Mouse (Mus musculus) hindbrain, embryonic 14.5 days (tissue): Measurements from ENCODE around the gene Fam71b. TPM values are rescaled to one million over a fixed set of nuclear protein-coding genes. Genes with fewer than 3 reads are reported as not detected.

Experiments used
- ATAC-seq: fragments of 200-750 bp; cut with Nextera tagmentation; 2 replicates; pipeline ENCODE4 v1.8.0; 2017; ENCODE audit warnings: moderate number of reproducible peaks, mild to moderate bottlenecking, moderate TSS enrichment, moderate library complexity; ENCODE audit not compliant: low FRiP score
- DNase-seq: peaks from one replicate; pipeline ENCODE4 v3.0.0-alpha.2; 2015; ENCODE audit warnings: low spot score
- H3K27ac ChIP-seq: fragments of 300-500 bp; sonication (generic); 2 replicates; pipeline ENCODE4 v1.5.1; 2014; ENCODE audit warnings: mild to moderate bottlenecking, moderate library complexity
- H3K27me3 ChIP-seq: fragments of 300-500 bp; sonication (generic); 2 replicates; pipeline ENCODE4 v1.6.1; 2014; ENCODE audit warnings: mild to moderate bottlenecking, low read length, mixed read lengths; ENCODE audit not compliant: control insufficient read depth, insufficient read depth
- H3K36me3 ChIP-seq: fragments of 300-500 bp; sonication (generic); replicated peaks from 2 replicates; pipeline ENCODE4 v1.6.1; 2014; ENCODE audit not compliant: control insufficient read depth, insufficient read depth
- H3K4me1 ChIP-seq: fragments of 300-500 bp; sonication (generic); replicated peaks from 2 replicates; pipeline ENCODE4 v1.6.1; 2014; ENCODE audit warnings: antibody characterized with exemption, low read length, mixed read lengths; ENCODE audit not compliant: control insufficient read depth, insufficient read depth
- H3K4me2 ChIP-seq: fragments of 300-500 bp; sonication (generic); replicated peaks from 2 replicates; pipeline ENCODE4 v1.6.1; 2014; ENCODE audit warnings: mild to moderate bottlenecking, moderate library complexity
- H3K4me3 ChIP-seq: fragments of 300-500 bp; sonication (generic); replicated peaks from 2 replicates; pipeline ENCODE4 v1.5.1; 2014; ENCODE audit warnings: mild to moderate bottlenecking, low read length
- H3K9ac ChIP-seq: fragments of 300-500 bp; sonication (generic); 2 replicates; pipeline ENCODE4 v1.6.1; 2014
- H3K9me3 ChIP-seq: fragments of 300-500 bp; sonication (generic); 2 replicates; pipeline ENCODE4 v1.6.1; 2016; ENCODE audit warnings: low read length; ENCODE audit not compliant: control insufficient read depth
- WGBS: fragments of 180-500 bp; shearing (Covaris S2); extraction: QIAGEN DNeasy Blood & Tissue Kit; methylation state at CpG from one replicate; pipeline ENCODE4 v1.1.7; 2014; 5-methylcytosine and 5-hydroxymethylcytosine counted together
- polyA plus RNA-seq: library from polyadenylated mRNA; unstranded; fragments of >200 nt; fragmentation: Nextera tagmentation; extraction: Ambion mirVana; gene quantifications from 2 replicates; pipeline ENCODE4 v1.2.1, GENCODE M21; 2014

Gene Fam71b
- polyA plus RNA-seq, 1 experiment from 2014 or later, result not detected

DNA sequence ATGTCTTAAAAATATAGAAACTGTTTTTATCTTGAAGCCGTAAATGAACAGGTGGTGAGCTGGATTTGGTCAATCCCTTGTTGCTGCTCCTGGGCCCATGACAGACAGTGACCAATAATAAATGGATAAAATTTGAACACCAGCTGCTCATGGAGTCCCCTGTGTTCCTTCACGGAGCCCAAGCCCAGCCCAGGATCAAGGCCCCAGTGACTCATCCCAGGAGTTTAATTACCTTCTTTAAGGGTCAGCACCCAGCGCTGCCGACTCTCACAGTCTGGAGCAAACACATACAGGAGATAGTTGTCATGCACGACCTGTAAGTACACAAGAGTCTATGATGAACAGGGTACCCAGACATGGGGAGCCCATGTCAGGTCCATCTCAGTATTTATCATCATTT lies 30.6 kb upstream of the Fam71b start:
- Histone ChIP-seq H3K36me3 (no peaks in the 10 kb centered on the region), H3K9me3 (no peaks in the 10 kb centered on the region), H3K9ac (no peak overlapping the region), H3K27ac (no peak overlapping the region), H3K27me3 (no peaks in the 10 kb centered on the region), H3K4me2 (no peak overlapping the region), H3K4me3 (no peak overlapping the region), H3K4me1 (no peaks in the 10 kb centered on the region)
- no peak for ATAC-seq
- 83% methylated on average over 5 of the region's 5 CpGs for WGBS
- DNase-seq, result no peak

- DNase-seq (no peak), ATAC-seq (no peak)
- WGBS, result 87% methylated on average over 3 of the region's 3 CpGs
- H3K9ac ChIP-seq, result no peak overlapping the region
- no peaks in the 10 kb centered on the region for H3K27me3 ChIP-seq
- H3K9me3 ChIP-seq, result no peaks in the 10 kb centered on the region
- H3K4me2 ChIP-seq, result no peak overlapping the region
- no peak overlapping the region for H3K4me3 ChIP-seq
- no peaks in the 10 kb centered on the region for H3K36me3 ChIP-seq
- H3K27ac ChIP-seq, result no peak overlapping the region
- H3K4me1 ChIP-seq, result no peaks in the 10 kb centered on the region
These were observed 30.0 kb upstream of the Fam71b start for GRCm38 (mm10) chr11:46366357-46366756.

GRCm38 (mm10) chr11:46370457-46370856 lies 25.9 kb upstream of the Fam71b start:
- Histone ChIP-seq H3K4me2 (no peak overlapping the region), H3K36me3 (no peaks in the 10 kb centered on the region), H3K27ac (no peak overlapping the region), H3K4me3 (no peak overlapping the region), H3K4me1 (no peaks in the 10 kb centered on the region), H3K9me3 (no peaks in the 10 kb centered on the region), H3K27me3 (no peaks in the 10 kb centered on the region), H3K9ac (no peak overlapping the region)
- no peak for ATAC-seq
- DNase-seq, result no peak
- 93% methylated on average over 4 of the region's 4 CpGs for WGBS

DNA sequence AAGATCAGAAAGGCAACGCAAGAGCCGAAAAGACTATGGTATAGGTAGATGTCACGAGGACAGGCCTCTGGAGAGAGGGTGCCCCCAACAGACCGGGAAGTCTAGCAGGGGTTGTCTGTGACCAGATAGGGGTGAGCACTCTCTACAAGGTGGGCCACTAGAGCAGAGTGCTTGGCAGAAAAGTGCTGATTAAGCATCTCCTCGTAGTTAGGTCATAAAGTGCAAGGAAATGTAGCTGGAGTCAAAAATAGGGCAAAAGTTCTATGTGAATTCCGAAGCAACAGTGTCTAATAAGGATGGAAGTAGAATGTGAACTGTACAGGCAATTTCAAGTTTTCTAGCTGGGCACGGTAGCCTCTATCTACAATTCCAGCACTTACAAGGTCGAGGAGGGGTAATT lies 25.1 kb upstream of the Fam71b start:
- ATAC-seq (no peak), DNase-seq (no peak)
- WGBS, result 94% methylated on average over 8 of the region's 8 CpGs
- no peak overlapping the region for H3K27ac ChIP-seq
- H3K9me3 ChIP-seq, result no peaks in the 10 kb centered on the region
- H3K4me1 ChIP-seq, result no peaks in the 10 kb centered on the region
- no peak overlapping the region for H3K4me3 ChIP-seq
- H3K9ac ChIP-seq, result no peak overlapping the region
- H3K4me2 ChIP-seq, result no peak overlapping the region
- H3K27me3 ChIP-seq, result no peaks in the 10 kb centered on the region
- no peaks in the 10 kb centered on the region for H3K36me3 ChIP-seq

DNA sequence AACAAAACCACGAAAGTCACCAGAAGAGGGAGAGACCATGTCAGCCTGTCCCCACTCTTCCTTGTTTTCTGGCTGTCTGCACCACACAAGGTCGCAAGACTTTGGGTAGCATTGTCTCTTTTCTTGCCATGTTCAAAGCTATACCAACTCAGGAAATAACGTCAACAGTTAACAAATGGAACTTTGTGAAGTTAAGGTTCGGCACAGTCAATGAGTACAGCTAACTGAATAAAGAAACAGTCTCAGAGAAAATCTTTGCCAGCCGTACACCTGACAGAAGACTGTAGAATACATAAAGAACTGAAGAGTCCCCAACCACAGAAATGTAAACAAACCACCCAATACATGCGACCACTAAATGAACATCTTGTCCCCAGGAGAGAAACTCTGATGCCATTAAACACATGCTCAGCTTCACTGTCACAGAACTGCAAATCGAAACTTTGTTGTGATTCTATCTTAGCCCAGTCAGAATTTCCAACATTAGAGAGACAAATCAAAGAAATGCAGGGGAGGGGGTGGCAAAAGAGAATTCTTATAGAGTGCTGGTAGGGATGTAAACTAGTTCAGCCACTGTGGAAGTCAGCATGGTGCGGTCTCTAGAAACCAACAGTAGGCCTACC lies 23.9 kb upstream of the Fam71b start:
- H3K9ac ChIP-seq, result no peak overlapping the region

DNA sequence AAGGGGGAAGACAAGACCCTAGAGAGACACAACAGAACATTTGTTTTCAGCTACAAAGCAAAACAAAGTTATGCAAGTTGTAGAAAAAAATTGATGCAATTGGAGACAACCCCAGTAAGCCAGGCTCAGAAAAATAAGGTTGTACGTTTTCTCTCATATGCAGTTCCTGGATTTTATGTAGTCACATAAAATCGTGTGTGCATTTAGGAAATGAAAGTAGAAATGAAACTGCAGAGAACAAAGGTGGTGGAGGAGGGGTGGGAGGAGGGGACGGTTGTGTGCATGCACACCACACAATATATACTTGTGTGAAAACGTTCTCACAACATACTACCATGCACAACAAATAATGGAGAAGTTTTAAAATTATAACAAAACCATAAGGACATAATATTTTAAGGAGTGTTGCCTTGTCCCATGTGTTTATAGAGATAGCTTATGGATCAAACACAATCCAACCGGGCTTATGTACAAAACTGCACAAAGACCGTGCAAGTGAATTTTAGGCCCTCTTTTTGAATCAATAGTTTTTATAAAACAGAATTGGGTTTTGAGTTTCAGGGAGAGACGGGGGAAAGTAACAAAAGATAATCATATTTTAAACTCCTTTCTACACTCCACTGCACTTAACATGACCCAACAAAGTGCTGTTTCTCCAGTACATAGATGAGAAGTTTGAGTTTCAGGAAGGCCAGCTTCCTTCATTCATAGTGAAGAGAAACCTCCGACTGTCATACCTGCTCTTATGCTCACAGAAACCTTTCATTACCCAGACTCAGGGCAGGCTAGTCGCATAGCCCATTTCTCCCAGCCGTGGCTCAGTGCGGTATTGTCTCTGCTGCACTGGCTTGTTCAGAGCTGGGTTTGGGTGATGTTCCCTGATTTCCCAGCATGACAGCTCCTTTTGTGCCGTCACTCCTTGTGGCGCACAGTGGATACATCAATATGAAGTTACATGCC lies 23.0 kb upstream of the Fam71b start:
- H3K4me1 ChIP-seq, result no peaks in the 10 kb centered on the region
- no peaks in the 10 kb centered on the region for H3K9me3 ChIP-seq
- 85% methylated on average over 13 of the region's 13 CpGs for WGBS
- ATAC-seq, result no peak
- H3K36me3 ChIP-seq, result no peaks in the 10 kb centered on the region
- H3K9ac ChIP-seq, result no peak overlapping the region
- H3K4me3 ChIP-seq, result no peak overlapping the region
- no peak overlapping the region for H3K27ac ChIP-seq
- no peak overlapping the region for H3K4me2 ChIP-seq
- no peaks in the 10 kb centered on the region for H3K27me3 ChIP-seq
- no peak for DNase-seq

More for the DNA sequence above, 23.9 kb upstream of the Fam71b start:
- Histone ChIP-seq H3K4me1 (no peaks in the 10 kb centered on the region), H3K4me3 (no peak overlapping the region), H3K27ac (no peak overlapping the region), H3K4me2 (no peak overlapping the region), H3K9me3 (no peaks in the 10 kb centered on the region), H3K27me3 (no peaks in the 10 kb centered on the region), H3K36me3 (no peaks in the 10 kb centered on the region)
- ATAC-seq (no peak), DNase-seq (no peak)
- 89% methylated on average over 8 of the region's 8 CpGs for WGBS

- H3K9ac ChIP-seq, result no peak overlapping the region
- DNase-seq, result no peak
- no peak for ATAC-seq
- no peaks in the 10 kb centered on the region for H3K27me3 ChIP-seq
- H3K4me3 ChIP-seq, result no peak overlapping the region
- no peak overlapping the region for H3K4me2 ChIP-seq
- WGBS, result 85% methylated on average over 8 of the region's 8 CpGs
- no peaks in the 10 kb centered on the region for H3K9me3 ChIP-seq
- no peaks in the 10 kb centered on the region for H3K4me1 ChIP-seq
- H3K36me3 ChIP-seq, result no peaks in the 10 kb centered on the region
- no peak overlapping the region for H3K27ac ChIP-seq
These were observed 21.3 kb upstream of the Fam71b start for GRCm38 (mm10) chr11:46375015-46375414.

DNA sequence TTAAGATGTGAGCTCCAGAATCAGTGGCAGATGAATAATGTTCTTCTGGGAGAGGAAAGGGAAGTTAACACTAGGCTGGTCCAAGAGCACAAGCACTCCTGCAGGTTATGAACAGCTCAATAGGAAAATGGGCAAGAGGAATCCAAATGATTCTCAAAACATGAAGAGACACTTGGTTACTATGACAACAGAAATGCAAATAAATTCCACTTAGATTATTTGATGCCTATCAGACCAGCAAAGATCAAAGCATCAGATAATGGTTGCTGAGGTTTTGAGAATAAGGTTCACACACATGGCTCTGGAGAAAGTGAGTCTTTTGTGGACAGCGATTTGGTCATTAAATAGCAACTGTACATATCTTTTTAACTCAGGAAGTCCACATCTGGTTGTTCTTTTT lies 19.0 kb upstream of the Fam71b start:
- no peak overlapping the region for H3K4me3 ChIP-seq
- H3K9me3 ChIP-seq, result no peaks in the 10 kb centered on the region
- no peaks in the 10 kb centered on the region for H3K27me3 ChIP-seq
- 94% methylated on average over 1 of the region's 1 CpGs for WGBS
- H3K9ac ChIP-seq, result no peak overlapping the region
- no peak overlapping the region for H3K4me2 ChIP-seq
- H3K36me3 ChIP-seq, result no peaks in the 10 kb centered on the region
- DNase-seq (no peak), ATAC-seq (no peak)
- H3K4me1 ChIP-seq, result no peaks in the 10 kb centered on the region
- no peak overlapping the region for H3K27ac ChIP-seq

GRCm38 (mm10) chr11:46377819-46378782 lies 18.3 kb upstream of the Fam71b start:
- Histone ChIP-seq H3K4me3 (no peak overlapping the region), H3K9ac (no peak overlapping the region), H3K36me3 (no peaks in the 10 kb centered on the region), H3K4me2 (no peak overlapping the region), H3K4me1 (no peaks in the 10 kb centered on the region), H3K9me3 (no peaks in the 10 kb centered on the region), H3K27ac (no peak overlapping the region), H3K27me3 (no peaks in the 10 kb centered on the region)
- no peak for DNase-seq
- no peak for ATAC-seq
- 93% methylated on average over 8 of the region's 8 CpGs for WGBS
